Mouse (Mus musculus) hindbrain, embryonic 13.5 days (tissue): ENCODE data around the gene Wdcp. TPM values are rescaled to one million over a fixed set of nuclear protein-coding genes. Genes with fewer than 3 reads are reported as not detected.
A peak's percentile ranks its signal among the peaks of the same experiment; 100 is the strongest.
"Not testable (repeated sequence)": the region's sequence is repeated elsewhere in the genome, so short reads cannot be mapped to it uniquely, and the experiment has no call there.

Experiments
- ATAC-seq: fragments of 200-750 bp; cut with Nextera tagmentation; 2 replicates; pipeline ENCODE4 v1.8.0; 2017; ENCODE audit warnings: moderate TSS enrichment; ENCODE audit not compliant: low FRiP score
- H3K27ac ChIP-seq: fragments of 300-500 bp; sonication (generic); 2 replicates; pipeline ENCODE4 v1.5.1; 2015; ENCODE audit warnings: inconsistent platforms, mild to moderate bottlenecking, moderate library complexity
- H3K27me3 ChIP-seq: fragments of 300-500 bp; sonication (generic); 2 replicates; pipeline ENCODE4 v1.6.1; 2015; ENCODE audit warnings: mild to moderate bottlenecking, inconsistent platforms
- H3K36me3 ChIP-seq: fragments of 300-500 bp; sonication (generic); 2 replicates; pipeline ENCODE4 v1.6.1; 2015; ENCODE audit warnings: mild to moderate bottlenecking, inconsistent platforms
- H3K4me1 ChIP-seq: fragments of 300-500 bp; sonication (generic); replicated peaks from 2 replicates; pipeline ENCODE4 v1.6.1; 2015; ENCODE audit warnings: inconsistent platforms
- H3K4me2 ChIP-seq: fragments of 300-500 bp; sonication (generic); 2 replicates; pipeline ENCODE4 v1.6.1; 2015; ENCODE audit warnings: inconsistent platforms, mild to moderate bottlenecking, moderate library complexity
- H3K4me3 ChIP-seq: fragments of 300-500 bp; sonication (generic); 2 replicates; pipeline ENCODE4 v1.5.1; 2015; ENCODE audit warnings: mild to moderate bottlenecking, inconsistent platforms
- H3K9ac ChIP-seq: fragments of 300-500 bp; sonication (generic); 2 replicates; pipeline ENCODE4 v1.6.1; 2015; ENCODE audit warnings: mild to moderate bottlenecking, inconsistent platforms
- H3K9me3 ChIP-seq: fragments of 300-500 bp; sonication (generic); 2 replicates; pipeline ENCODE4 v1.6.1; 2016; ENCODE audit warnings: inconsistent platforms
- WGBS: fragments of 180-500 bp; shearing (Covaris S2); methylation state at CpG from one replicate; pipeline ENCODE4 v1.1.7; 2015; 5-methylcytosine and 5-hydroxymethylcytosine counted together
- polyA plus RNA-seq: library from polyadenylated mRNA; unstranded; fragments of >200 nt; fragmentation: Nextera tagmentation; extraction: Ambion mirVana; gene quantifications from 2 replicates; pipeline ENCODE4 v1.2.1, GENCODE M21; 2015

The Wdcp gene
- polyA plus RNA-seq, 1 experiment from 2014 or later, result 16.8 TPM

DNA sequence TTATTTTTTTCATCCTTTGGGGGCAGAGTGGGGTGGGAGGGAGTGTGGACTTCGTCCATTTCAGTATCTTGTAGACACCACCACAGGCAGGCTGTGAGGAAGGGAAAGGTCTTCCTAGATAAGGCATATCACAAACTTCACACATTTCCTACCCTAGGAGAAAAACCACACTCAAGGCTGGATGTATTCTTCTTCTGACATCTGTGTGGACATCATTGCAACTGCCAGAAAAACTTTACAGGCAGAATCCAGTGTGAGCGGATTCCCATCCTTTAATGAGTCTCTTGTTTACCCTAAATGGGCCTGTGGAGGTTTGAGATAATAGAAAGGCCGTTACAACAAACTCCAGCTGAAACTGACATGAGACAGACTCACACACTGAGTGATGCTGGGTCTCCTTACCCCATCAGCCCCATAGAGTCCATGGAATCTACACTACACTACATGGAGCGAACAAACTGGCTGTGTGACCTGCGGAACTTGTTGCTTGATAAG, 29.9 kb downstream of the Wdcp start:
- ATAC-seq, result no peak
- H3K27ac ChIP-seq, result no peak overlapping the region

DNA sequence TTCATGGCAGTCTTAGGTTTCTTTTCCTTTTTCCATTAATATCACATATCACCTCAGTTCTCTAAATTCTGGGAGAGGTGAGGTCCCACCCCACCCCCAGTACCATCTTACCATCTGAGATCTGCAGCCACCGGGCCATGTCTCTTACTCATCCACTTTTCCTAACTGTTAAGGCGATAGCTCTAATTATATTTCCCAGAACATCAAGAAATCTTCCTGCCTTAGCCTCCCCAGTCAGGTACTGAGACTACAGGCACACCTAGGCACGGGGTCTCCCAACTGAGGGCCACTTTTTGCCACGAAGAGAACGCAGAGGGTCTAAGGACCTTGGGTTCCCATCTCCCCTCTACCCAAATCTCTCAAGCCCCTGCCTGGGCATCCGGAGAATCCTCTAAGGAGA, 30.4 kb downstream of the Wdcp start:
- 77% methylated on average over 6 of the region's 6 CpGs for WGBS
- Histone ChIP-seq H3K27me3 (peaks cover 11% of the 10 kb centered on the region; the same call in 1 of the 2 replicates), H3K36me3 (no peaks in the 10 kb centered on the region; the same call in 1 of the 2 replicates), H3K9me3 (no peaks in the 10 kb centered on the region), H3K4me1 (peaks cover 12% of the 10 kb centered on the region), H3K27ac (no peak overlapping the region), H3K4me3 (peak overlapping the region; percentile 43; the same call in 1 of the 2 replicates), H3K4me2 (peak overlapping the region; percentile 86), H3K9ac (0 out of 2 replicates have a peak overlapping the region, but pooled peaks have one; percentile 74)
- no peak for ATAC-seq

More for the DNA sequence above, 29.9 kb downstream of the Wdcp start:
- H3K27me3 ChIP-seq, result peaks cover 11% of the 10 kb centered on the region; the same call in 1 of the 2 replicates
- H3K36me3 ChIP-seq, result no peaks in the 10 kb centered on the region
- no peak overlapping the region for H3K4me3 ChIP-seq
- H3K4me2 ChIP-seq, result no peak overlapping the region; the same call in 1 of the 2 replicates
- no peak overlapping the region for H3K9ac ChIP-seq
- peaks cover 12% of the 10 kb centered on the region for H3K4me1 ChIP-seq
- H3K9me3 ChIP-seq, result no peaks in the 10 kb centered on the region
- 86% methylated on average over 5 of the region's 5 CpGs for WGBS

DNA sequence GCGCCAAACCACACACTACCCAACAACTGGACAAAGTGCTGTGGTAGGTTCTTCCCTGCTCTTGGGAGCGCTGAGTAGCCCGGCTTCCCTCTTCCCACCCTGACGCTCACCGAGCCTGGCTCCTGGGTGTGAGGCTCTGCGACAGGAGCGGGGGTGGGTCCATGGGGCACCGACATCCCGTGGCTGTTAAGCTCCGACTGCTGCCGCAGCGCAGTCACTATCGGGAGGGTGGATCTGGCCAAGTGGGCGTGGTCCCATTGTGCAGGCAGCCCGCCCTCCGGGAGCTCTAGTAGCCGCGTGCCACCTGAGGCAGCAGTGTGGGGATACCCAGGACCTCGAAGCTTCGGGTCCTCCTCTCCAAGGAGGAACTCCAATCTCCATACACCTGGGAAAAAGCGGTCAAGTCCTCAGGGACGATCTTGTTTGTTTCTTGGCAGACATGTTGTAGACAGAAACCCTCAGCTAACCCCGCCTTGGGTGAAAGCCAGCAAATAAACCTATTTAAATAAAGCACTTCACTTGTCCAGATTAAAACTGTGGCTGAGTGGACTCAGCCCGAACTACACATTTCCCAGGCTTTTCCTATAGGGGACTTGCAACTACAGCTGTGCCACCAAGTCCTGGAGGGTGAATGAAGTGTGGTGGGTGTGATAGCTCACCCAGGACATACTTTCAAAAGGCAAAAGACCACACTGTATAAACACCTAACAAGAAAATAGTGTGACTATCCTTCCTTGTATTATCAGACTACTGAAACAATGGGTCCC, 31.2 kb downstream of the Wdcp start, which contains the start of gene Mfsd2b:
Mfsd2b (minus strand) TSS at position 199 of the 767 bp plus-strand sequence.
- Histone ChIP-seq H3K27ac (no peak within 1 kb of the TSS), H3K9ac (peak within 1 kb of the TSS; percentile 74), H3K4me1 (peaks cover 12% of the 10 kb centered on the region), H3K27me3 (peaks cover 11% of the 10 kb centered on the region; the same call in 1 of the 2 replicates), H3K4me2 (peak within 1 kb of the TSS; percentile 86), H3K9me3 (no peaks in the 10 kb centered on the region), H3K36me3 (peaks cover 7% of the 10 kb centered on the region), H3K4me3 (peak within 1 kb of the TSS; percentile 43)
- ATAC-seq, result peak; percentile 88
- 5% methylated on average over 24 of the region's 24 CpGs for WGBS

DNA sequence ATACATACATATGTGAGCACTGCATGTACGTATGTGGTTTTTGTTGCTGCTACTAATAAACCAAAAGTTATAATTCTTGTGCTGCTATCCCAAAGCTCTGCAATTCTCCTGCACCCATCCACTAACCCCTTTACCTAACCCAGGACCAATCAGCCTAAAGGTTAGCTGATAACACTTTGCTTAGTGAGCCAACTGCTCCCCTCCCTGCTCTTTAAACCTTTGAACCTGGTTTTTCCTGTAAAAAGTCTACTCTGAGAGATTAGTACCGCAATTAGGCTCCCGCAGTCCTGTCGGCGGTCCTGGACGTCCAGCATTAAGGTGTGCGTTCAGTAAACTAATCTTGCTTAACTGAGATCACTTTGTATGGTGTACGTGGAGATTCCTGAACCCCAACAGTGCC, 32.5 kb downstream of the Wdcp start:
- Histone ChIP-seq H3K27ac (no peak overlapping the region), H3K4me2 (no peak overlapping the region), H3K27me3 (peaks cover 11% of the 10 kb centered on the region; the same call in 1 of the 2 replicates), H3K4me3 (no peak overlapping the region), H3K9ac (no peak overlapping the region), H3K4me1 (peaks cover 12% of the 10 kb centered on the region), H3K36me3 (peaks cover 18% of the 10 kb centered on the region), H3K9me3 (no peaks in the 10 kb centered on the region)
- WGBS, result 86% methylated on average over 8 of the region's 8 CpGs
- no peak for ATAC-seq

DNA sequence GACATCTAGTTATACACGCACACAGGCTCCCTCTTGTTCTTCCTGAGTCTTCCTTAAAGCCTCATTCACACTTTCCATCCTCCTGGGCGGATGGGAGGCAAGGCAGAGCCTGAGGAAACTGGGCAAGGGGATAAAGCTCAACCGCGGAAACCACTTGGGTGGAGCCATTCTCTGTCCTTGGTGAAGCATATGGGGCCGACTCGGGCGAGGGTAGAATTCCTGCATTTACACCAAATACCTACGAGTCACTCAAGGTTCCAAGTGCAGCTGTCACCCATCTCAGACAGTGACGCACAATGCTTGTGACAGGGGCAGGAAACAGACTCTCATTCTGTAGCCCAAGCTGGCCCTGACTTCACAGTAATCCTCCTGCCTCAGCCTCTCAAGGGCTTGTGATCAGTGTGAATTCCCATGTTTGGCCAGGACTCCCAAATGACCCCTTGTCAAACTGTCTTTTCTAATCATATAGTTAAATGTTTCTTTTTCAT, 35.2 kb downstream of the Wdcp start:
- H3K27me3 ChIP-seq, result peaks cover 6% of the 10 kb centered on the region; the same call in 1 of the 2 replicates
- peaks cover 41% of the 10 kb centered on the region for H3K36me3 ChIP-seq
- H3K4me1 ChIP-seq, result peaks cover 12% of the 10 kb centered on the region
- no peak overlapping the region for H3K4me3 ChIP-seq
- no peak for ATAC-seq
- H3K9ac ChIP-seq, result no peak overlapping the region
- H3K9me3 ChIP-seq, result no peaks in the 10 kb centered on the region
- 90% methylated on average over 9 of the region's 9 CpGs for WGBS
- no peak overlapping the region for H3K4me2 ChIP-seq
- no peak overlapping the region for H3K27ac ChIP-seq

DNA sequence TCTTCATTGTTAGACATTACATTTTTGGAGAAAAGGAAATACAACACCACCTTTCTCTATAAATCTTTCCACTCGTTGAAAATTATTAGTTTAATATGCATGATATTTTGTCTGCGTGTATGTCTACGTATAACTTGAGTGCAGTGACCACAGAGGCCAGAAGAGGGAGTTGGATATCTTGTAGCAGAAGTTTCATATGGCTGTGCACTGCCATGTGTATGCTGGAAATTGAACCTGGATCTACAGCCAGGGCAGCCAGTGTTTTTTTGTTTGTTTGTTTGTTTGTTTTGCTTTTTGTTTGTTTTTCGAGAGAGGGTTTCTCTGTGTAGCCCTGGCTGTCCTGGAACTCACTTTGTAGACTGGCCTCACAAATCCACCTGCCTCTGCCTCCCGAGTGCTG, 35.9 kb downstream of the Wdcp start:
- Histone ChIP-seq H3K4me3 (no peak overlapping the region), H3K9me3 (no peaks in the 10 kb centered on the region), H3K4me2 (no peak overlapping the region), H3K9ac (no peak overlapping the region), H3K4me1 (peaks cover 6% of the 10 kb centered on the region), H3K27me3 (no peaks in the 10 kb centered on the region), H3K27ac (no peak overlapping the region), H3K36me3 (peaks cover 42% of the 10 kb centered on the region)
- ATAC-seq, result no peak
- 94% methylated on average over 5 of the region's 5 CpGs for WGBS

DNA sequence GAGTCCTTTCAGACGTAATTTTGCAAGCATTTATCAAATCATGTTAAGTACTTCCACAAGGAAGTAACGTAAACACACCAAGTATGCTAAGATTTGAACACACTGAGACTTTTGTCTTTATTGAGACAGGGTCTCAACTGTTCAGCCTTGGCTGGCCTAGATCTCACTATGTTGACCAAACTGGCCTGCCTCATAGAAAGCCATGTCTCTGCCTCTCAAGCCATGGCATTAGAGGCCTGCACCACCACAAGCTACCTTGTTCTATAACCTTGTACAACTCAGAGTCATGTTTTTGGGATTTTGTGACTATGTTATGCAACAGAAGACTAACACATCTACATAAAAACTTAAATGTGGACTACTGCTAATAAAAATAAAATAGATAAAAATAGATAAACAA, 39.0 kb downstream of the Wdcp start:
- H3K9me3 ChIP-seq, result no peaks in the 10 kb centered on the region
- ATAC-seq, result no peak
- H3K4me1 ChIP-seq, result no peaks in the 10 kb centered on the region
- no peak overlapping the region for H3K27ac ChIP-seq
- 92% methylated on average over 2 of the region's 2 CpGs for WGBS
- peaks cover 56% of the 10 kb centered on the region for H3K36me3 ChIP-seq
- no peak overlapping the region for H3K4me2 ChIP-seq
- no peak overlapping the region for H3K4me3 ChIP-seq
- H3K27me3 ChIP-seq, result no peaks in the 10 kb centered on the region
- H3K9ac ChIP-seq, result no peak overlapping the region

DNA sequence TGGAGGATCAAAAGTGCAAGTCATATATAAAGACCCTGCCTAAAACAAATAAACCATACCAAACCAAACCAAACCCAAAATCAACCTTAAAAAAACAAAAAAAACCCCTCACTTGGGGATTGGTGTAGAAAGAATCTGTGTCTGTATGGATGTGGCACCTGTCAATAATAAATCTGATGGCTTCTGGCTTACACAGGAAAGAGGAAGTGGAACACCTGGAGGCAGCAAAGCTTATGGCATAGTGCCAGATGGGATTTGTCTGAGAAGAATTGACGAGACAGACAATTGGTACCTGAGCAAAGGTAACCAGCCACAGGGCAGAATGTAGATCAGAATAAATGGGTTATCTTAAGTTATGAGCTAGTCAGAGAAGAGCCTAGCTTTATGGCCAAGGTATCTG, 42.0 kb downstream of the Wdcp start:
- Histone ChIP-seq H3K9ac (no peak overlapping the region), H3K27ac (no peak overlapping the region), H3K4me2 (no peak overlapping the region), H3K27me3 (no peaks in the 10 kb centered on the region), H3K4me3 (no peak overlapping the region), H3K9me3 (no peaks in the 10 kb centered on the region), H3K4me1 (no peaks in the 10 kb centered on the region), H3K36me3 (peaks cover 45% of the 10 kb centered on the region)
- WGBS, result 90% methylated on average over 1 of the region's 1 CpGs
- no peak for ATAC-seq

DNA sequence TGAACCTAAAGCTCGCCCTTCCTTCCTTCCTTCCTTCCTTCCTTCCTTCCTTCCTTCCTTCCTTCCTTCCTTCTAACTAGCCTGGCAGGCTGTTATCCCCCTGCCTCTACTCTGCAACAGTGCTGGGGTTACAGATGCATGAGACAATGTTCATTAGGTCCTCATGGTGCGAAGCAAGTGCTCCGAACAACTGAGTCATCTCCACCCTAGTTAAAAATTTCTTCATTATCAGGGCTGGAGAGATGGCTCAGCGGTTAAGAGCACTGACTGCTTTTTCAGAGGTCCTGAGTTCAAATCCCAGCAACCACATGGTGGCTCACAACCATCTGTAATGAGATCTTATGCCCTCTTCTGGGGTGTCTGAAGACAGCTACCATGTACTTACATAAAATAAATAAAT, 43.5 kb downstream of the Wdcp start:
- H3K9ac ChIP-seq, ATAC-seq, H3K4me1 ChIP-seq, H3K4me3 ChIP-seq, H3K4me2 ChIP-seq, H3K27ac ChIP-seq, H3K9me3 ChIP-seq, H3K27me3 ChIP-seq: not testable (repeated sequence)
- 98% methylated on average over 4 of the region's 4 CpGs for WGBS
- peaks cover 41% of the 10 kb centered on the region for H3K36me3 ChIP-seq

DNA sequence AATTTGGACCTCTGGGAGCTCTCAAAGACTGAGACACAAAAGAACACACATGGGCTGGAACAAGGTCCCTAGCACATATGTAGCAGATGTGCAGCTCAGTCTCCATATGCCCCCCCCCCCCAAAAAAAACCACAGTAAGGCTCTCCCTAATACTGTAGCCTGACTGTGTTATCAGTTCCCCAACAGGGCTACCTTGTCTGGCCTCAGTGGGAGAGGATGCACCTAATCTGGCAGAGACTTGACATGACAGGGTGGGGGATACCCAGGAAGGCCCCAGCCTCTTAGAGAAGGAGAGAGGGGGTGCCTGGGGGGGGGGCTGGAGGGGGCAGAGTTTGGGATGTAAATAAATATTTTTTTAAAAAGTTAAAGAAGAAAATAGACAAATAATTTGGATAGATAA, 45.6 kb downstream of the Wdcp start:
- ATAC-seq, result no peak
- Histone ChIP-seq H3K9ac (no peak overlapping the region), H3K4me2 (no peak overlapping the region), H3K4me1 (no peaks in the 10 kb centered on the region), H3K4me3 (no peak overlapping the region), H3K27ac (no peak overlapping the region), H3K9me3 (no peaks in the 10 kb centered on the region), H3K27me3 (no peaks in the 10 kb centered on the region), H3K36me3 (peaks cover 36% of the 10 kb centered on the region)

DNA sequence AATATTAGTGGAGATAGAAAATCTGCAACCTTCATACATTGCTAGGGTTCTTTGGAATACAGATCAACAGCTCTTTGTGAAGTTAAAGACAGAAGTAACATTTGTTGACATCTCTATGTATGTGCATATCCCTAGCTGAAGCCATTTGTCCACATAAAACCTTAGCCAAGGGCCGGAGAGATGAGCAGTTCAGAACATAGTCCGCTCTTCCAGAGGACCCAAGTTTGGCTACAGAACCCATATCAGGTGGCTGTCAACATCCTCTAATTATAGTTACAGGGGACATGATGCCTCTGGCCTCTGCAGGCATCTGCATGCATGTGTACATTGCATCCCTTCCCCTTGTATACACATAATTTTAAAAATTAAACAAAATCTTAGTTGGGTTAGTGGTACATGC, 46.1 kb downstream of the Wdcp start:
- no peak overlapping the region for H3K9ac ChIP-seq

DNA sequence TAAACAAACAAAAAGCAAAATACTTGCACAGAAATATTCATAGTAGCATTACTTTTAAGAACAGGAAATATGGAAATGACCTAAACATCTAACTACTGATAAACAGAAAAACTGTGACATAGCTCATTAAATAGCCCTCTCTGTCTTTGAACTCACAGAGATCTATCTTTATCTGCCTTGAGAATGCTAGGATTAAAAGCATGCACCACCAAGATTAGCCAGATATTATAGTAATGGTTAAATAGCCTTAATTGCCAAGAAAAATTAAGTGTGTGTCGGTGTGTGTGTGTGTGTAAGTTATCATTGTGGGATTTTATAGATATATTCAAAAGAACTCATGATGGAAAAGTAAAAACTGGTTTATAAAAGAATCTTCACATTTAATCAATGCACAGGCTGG, 46.8 kb downstream of the Wdcp start:
- H3K4me2 ChIP-seq, result no peak overlapping the region
- no peaks in the 10 kb centered on the region for H3K27me3 ChIP-seq
- no peaks in the 10 kb centered on the region for H3K4me1 ChIP-seq
- 98% methylated on average over 1 of the region's 1 CpGs for WGBS
- H3K27ac ChIP-seq, result no peak overlapping the region
- no peaks in the 10 kb centered on the region for H3K9me3 ChIP-seq
- peaks cover 35% of the 10 kb centered on the region for H3K36me3 ChIP-seq
- no peak overlapping the region for H3K9ac ChIP-seq
- no peak for ATAC-seq
- H3K4me3 ChIP-seq, result no peak overlapping the region

More for the DNA sequence above, 46.1 kb downstream of the Wdcp start:
- ATAC-seq, result no peak
- H3K4me3 ChIP-seq, result no peak overlapping the region
- no peaks in the 10 kb centered on the region for H3K4me1 ChIP-seq
- 90% methylated on average over 2 of the region's 2 CpGs for WGBS
- H3K36me3 ChIP-seq, result peaks cover 36% of the 10 kb centered on the region
- H3K27ac ChIP-seq, result no peak overlapping the region
- no peaks in the 10 kb centered on the region for H3K9me3 ChIP-seq
- H3K27me3 ChIP-seq, result no peaks in the 10 kb centered on the region
- H3K4me2 ChIP-seq, result no peak overlapping the region

DNA sequence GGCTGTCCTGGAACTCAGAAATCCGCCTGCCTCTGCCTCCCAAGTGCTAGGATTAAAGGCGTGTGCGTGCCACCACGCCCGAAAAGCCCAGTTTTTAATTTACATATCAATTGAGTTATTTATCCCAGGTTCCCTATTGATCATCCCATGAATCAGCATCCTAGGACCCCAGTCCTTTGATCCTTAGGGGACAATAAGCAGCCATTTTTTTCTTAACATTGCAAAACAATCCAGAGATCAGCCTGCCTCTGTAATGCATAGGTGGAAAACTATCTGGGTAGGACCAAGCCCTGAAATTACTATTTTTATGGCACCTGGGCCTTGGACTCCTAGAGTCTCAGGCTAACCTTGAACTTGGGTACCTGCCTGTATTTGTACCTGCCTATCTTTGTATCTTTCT, 54.9 kb downstream of the Wdcp start:
- Histone ChIP-seq H3K36me3 (peaks cover 26% of the 10 kb centered on the region), H3K4me1 (no peaks in the 10 kb centered on the region), H3K27ac (no peak overlapping the region), H3K27me3 (no peaks in the 10 kb centered on the region), H3K4me2 (no peak overlapping the region), H3K4me3 (no peak overlapping the region), H3K9me3 (no peaks in the 10 kb centered on the region), H3K9ac (no peak overlapping the region)
- no peak for ATAC-seq
- 90% methylated on average over 5 of the region's 5 CpGs for WGBS
